Mouse (Mus musculus): ENCODE measurements around the gene Olfr1228. TPM values are rescaled to one million over a fixed set of nuclear protein-coding genes. Genes with fewer than 3 reads are reported as not detected.

Gene Olfr1228
- not detected in 2 replicates for polyA plus RNA-seq (2014; fragmentation: Nextera tagmentation; extraction: Ambion mirVana)

- no peak within 1 kb of the TSS for H3K4me3 ChIP-seq (ENCODE audit: low read depth, low read length)
- DNase-seq (ENCODE audit: low spot score) (no peak), ATAC-seq (no peak)
- H3K9ac ChIP-seq (ENCODE audit: low read length): no peak within 1 kb of the TSS
- no peaks in the 10 kb centered on the region for H3K4me1 ChIP-seq (ENCODE audit: control insufficient read depth, insufficient read depth, low read length)
- no peak within 1 kb of the TSS for H3K4me2 ChIP-seq (ENCODE audit: low read length)
- H3K9me3 ChIP-seq (replicated peaks; ENCODE audit: control insufficient read depth, low read length): no peaks in the 10 kb centered on the region
- H3K27me3 ChIP-seq (replicated peaks; ENCODE audit: control insufficient read depth, insufficient read depth, low read length): no peaks in the 10 kb centered on the region
- H3K27ac ChIP-seq (ENCODE audit: low read depth, low read length): no peak within 1 kb of the TSS
- H3K36me3 ChIP-seq (ENCODE audit: control insufficient read depth, insufficient read depth, low read length): no peaks in the 10 kb centered on the region
Observed at GRCm38 (mm10) chr2:89253962-89254361, at the start of gene Olfr1228. Olfr1228 (minus strand) TSS chr2:89254062.

- H3K4me3 ChIP-seq (ENCODE audit: low read depth, low read length): no peak within 1 kb of the TSS
- no peaks in the 10 kb centered on the region for H3K4me1 ChIP-seq (ENCODE audit: control insufficient read depth, insufficient read depth, low read length)
- no peak within 1 kb of the TSS for H3K4me2 ChIP-seq (ENCODE audit: low read length)
- ATAC-seq: no peak
- H3K9ac ChIP-seq (ENCODE audit: low read length): no peak within 1 kb of the TSS
- H3K36me3 ChIP-seq (ENCODE audit: control insufficient read depth, insufficient read depth, low read length): no peaks in the 10 kb centered on the region
- H3K9me3 ChIP-seq (replicated peaks; ENCODE audit: control insufficient read depth, low read length): no peaks in the 10 kb centered on the region
- no peak within 1 kb of the TSS for H3K27ac ChIP-seq (ENCODE audit: low read depth, low read length)
- H3K27me3 ChIP-seq (replicated peaks; ENCODE audit: control insufficient read depth, insufficient read depth, low read length): no peaks in the 10 kb centered on the region
- no peak for DNase-seq (ENCODE audit: low spot score)
- WGBS: 92% methylated on average over 1 of the region's 1 CpGs
Observed at GRCm38 (mm10) chr2:89297168-89297567, 43.3 kb upstream of the Olfr1228 start, which contains the start of gene Olfr1230. Olfr1230 (minus strand) TSS chr2:89297268.

GRCm38 (mm10) chr2:89287914-89288313 lies 34.1 kb upstream of the Olfr1228 start, which contains the start of gene Olfr1229:
Olfr1229 (minus strand) TSS chr2:89288014.
- ATAC-seq (no peak), DNase-seq (ENCODE audit: low spot score) (no peak)
- no peaks in the 10 kb centered on the region for H3K36me3 ChIP-seq (ENCODE audit: control insufficient read depth, insufficient read depth, low read length)
- no peaks in the 10 kb centered on the region for H3K27me3 ChIP-seq (replicated peaks; ENCODE audit: control insufficient read depth, insufficient read depth, low read length)
- H3K4me3 ChIP-seq (ENCODE audit: low read depth, low read length): no peak within 1 kb of the TSS
- no peak within 1 kb of the TSS for H3K27ac ChIP-seq (ENCODE audit: low read depth, low read length)
- H3K4me2 ChIP-seq (ENCODE audit: low read length): no peak within 1 kb of the TSS
- 78% methylated on average over 2 of the region's 2 CpGs for WGBS
- H3K4me1 ChIP-seq (ENCODE audit: control insufficient read depth, insufficient read depth, low read length): no peaks in the 10 kb centered on the region
- no peak within 1 kb of the TSS for H3K9ac ChIP-seq (ENCODE audit: low read length)
- no peaks in the 10 kb centered on the region for H3K9me3 ChIP-seq (replicated peaks; ENCODE audit: control insufficient read depth, low read length)

- WGBS: 62% methylated on average over 2 of the region's 2 CpGs
- H3K4me1 ChIP-seq (ENCODE audit: control insufficient read depth, insufficient read depth, low read length): no peaks in the 10 kb centered on the region
- ATAC-seq (no peak), DNase-seq (ENCODE audit: low spot score) (no peak)
- H3K4me2 ChIP-seq (ENCODE audit: low read length): no peak within 1 kb of the TSS
- no peaks in the 10 kb centered on the region for H3K9me3 ChIP-seq (replicated peaks; ENCODE audit: control insufficient read depth, low read length)
- H3K36me3 ChIP-seq (ENCODE audit: control insufficient read depth, insufficient read depth, low read length): no peaks in the 10 kb centered on the region
- no peak within 1 kb of the TSS for H3K4me3 ChIP-seq (ENCODE audit: low read depth, low read length)
- no peak within 1 kb of the TSS for H3K9ac ChIP-seq (ENCODE audit: low read length)
- no peaks in the 10 kb centered on the region for H3K27me3 ChIP-seq (replicated peaks; ENCODE audit: control insufficient read depth, insufficient read depth, low read length)
- H3K27ac ChIP-seq (ENCODE audit: low read depth, low read length): no peak within 1 kb of the TSS
Observed at GRCm38 (mm10) chr2:89199948-89200347, 53.9 kb downstream of the Olfr1228 start, which contains the start of gene Olfr1226. Olfr1226 (minus strand) TSS chr2:89200048.

Other genes with a start within 250 kb of the Olfr1228 start
- not detected in 2 replicates for gene Olfr1215, start 247.1 kb downstream of the Olfr1228 start, polyA plus RNA-seq (2014; fragmentation: Nextera tagmentation; extraction: Ambion mirVana)
- not detected in 2 replicates for gene Olfr1216, start 235.7 kb downstream of the Olfr1228 start, polyA plus RNA-seq (2014; fragmentation: Nextera tagmentation; extraction: Ambion mirVana)
- not detected in 2 replicates for gene Olfr1217, start 222.0 kb downstream of the Olfr1228 start, polyA plus RNA-seq (2014; fragmentation: Nextera tagmentation; extraction: Ambion mirVana)
- gene Olfr1218, start 192.9 kb downstream of the Olfr1228 start, polyA plus RNA-seq (2014; fragmentation: Nextera tagmentation; extraction: Ambion mirVana): not detected in 2 replicates
- not detected in 2 replicates for gene Olfr1219, start 170.5 kb downstream of the Olfr1228 start, polyA plus RNA-seq (2014; fragmentation: Nextera tagmentation; extraction: Ambion mirVana)
- gene Olfr1220, start 147.2 kb downstream of the Olfr1228 start, polyA plus RNA-seq (2014; fragmentation: Nextera tagmentation; extraction: Ambion mirVana): not detected in 2 replicates
- not detected in 2 replicates for gene Olfr1221, start 136.8 kb downstream of the Olfr1228 start, polyA plus RNA-seq (2014; fragmentation: Nextera tagmentation; extraction: Ambion mirVana)
- not detected in 2 replicates for gene Olfr1222, start 121.0 kb downstream of the Olfr1228 start, polyA plus RNA-seq (2014; fragmentation: Nextera tagmentation; extraction: Ambion mirVana)
- not detected in 2 replicates for gene Olfr1223, start 102.5 kb downstream of the Olfr1228 start, polyA plus RNA-seq (2014; fragmentation: Nextera tagmentation; extraction: Ambion mirVana)
- gene Olfr1224-ps1, start 90.0 kb downstream of the Olfr1228 start, polyA plus RNA-seq (2014; fragmentation: Nextera tagmentation; extraction: Ambion mirVana): not detected in 2 replicates
- gene Olfr1225, start 79.4 kb downstream of the Olfr1228 start, polyA plus RNA-seq (2014; fragmentation: Nextera tagmentation; extraction: Ambion mirVana): not detected in 2 replicates
- gene Olfr1226, start 54.0 kb downstream of the Olfr1228 start, polyA plus RNA-seq (2014; fragmentation: Nextera tagmentation; extraction: Ambion mirVana): not detected in 2 replicates
- gene Olfr1229, start 34.0 kb upstream of the Olfr1228 start, polyA plus RNA-seq (2014; fragmentation: Nextera tagmentation; extraction: Ambion mirVana): not detected in 2 replicates
- gene Olfr1230, start 43.2 kb upstream of the Olfr1228 start, polyA plus RNA-seq (2014; fragmentation: Nextera tagmentation; extraction: Ambion mirVana): not detected in 2 replicates
- gene Olfr1231, start 53.0 kb upstream of the Olfr1228 start, polyA plus RNA-seq (2014; fragmentation: Nextera tagmentation; extraction: Ambion mirVana): not detected in 2 replicates
- not detected in 2 replicates for gene Olfr1232, start 75.6 kb upstream of the Olfr1228 start, polyA plus RNA-seq (2014; fragmentation: Nextera tagmentation; extraction: Ambion mirVana)
- not detected in 2 replicates for gene Olfr1233, start 88.3 kb upstream of the Olfr1228 start, polyA plus RNA-seq (2014; fragmentation: Nextera tagmentation; extraction: Ambion mirVana)
- not detected in 2 replicates for gene Olfr1234, start 110.8 kb upstream of the Olfr1228 start, polyA plus RNA-seq (2014; fragmentation: Nextera tagmentation; extraction: Ambion mirVana)
- gene Olfr1238, start 155.6 kb upstream of the Olfr1228 start, polyA plus RNA-seq (2014; fragmentation: Nextera tagmentation; extraction: Ambion mirVana): not detected in 2 replicates
- not detected in 2 replicates for gene Olfr1239, start 166.3 kb upstream of the Olfr1228 start, polyA plus RNA-seq (2014; fragmentation: Nextera tagmentation; extraction: Ambion mirVana)
- gene Olfr1240, start 188.9 kb upstream of the Olfr1228 start, polyA plus RNA-seq (2014; fragmentation: Nextera tagmentation; extraction: Ambion mirVana): not detected in 2 replicates
- gene Olfr1241, start 233.1 kb upstream of the Olfr1228 start, polyA plus RNA-seq (2014; fragmentation: Nextera tagmentation; extraction: Ambion mirVana): not detected in 2 replicates
- not detected in 2 replicates for gene Olfr1242, start 244.3 kb upstream of the Olfr1228 start, polyA plus RNA-seq (2014; fragmentation: Nextera tagmentation; extraction: Ambion mirVana)